ENCODE assay signal across 13 mouse cellular contexts in the genomic region with DNA sequence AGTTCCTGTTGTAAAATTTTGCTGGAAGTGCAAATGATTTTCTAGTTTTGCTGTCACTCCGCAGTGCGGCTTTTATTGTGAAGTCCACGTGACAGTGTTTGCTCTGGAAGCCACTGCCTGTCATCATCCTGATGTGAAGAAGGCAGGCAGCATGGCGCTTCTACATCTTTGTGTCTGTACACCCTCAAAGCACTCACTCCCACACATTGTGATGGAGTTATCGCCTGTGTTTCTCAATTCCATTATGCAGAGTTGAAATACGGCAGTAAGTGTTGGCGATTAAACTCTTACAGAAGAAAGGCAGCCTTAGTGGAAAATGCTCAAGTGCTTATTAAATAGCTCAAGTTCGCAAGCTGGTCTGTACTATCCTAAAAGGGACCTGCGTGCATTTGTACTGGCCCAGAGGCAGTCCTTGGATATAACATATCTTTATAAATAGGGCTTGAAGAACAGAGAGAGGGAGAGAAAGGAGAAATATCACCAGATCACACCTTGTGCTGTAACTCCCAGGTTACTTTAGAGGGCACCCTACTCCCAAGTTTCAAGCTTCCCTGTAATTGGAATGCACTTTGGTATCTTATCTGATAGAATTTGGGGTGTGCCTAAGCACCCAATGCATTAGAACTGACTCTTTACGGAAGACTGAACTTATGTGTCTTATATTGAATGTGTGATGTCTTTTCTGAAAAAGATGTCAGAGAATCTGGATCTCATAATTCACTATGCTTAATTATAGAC.
DNase-seq lines count a peak whose midpoint lies in the region; ATAC-seq and TF ChIP-seq lines count a peak whose summit lies in the region.
"Had no signal": no experiment of that assay in that cellular context is flagged by ENCODE, and none has a peak within 500 bp of the region (broad histone marks: within the 10 kb centered on the region; RNA-seq: fewer than 3 reads in every experiment).

No protein-coding gene starts in this region.

- peaks cover 10% of the 10 kb centered on the region; the same call in 1 of the 2 replicates for H3K36me3 ChIP-seq in hindbrain, embryonic 14.5 days (replicated peaks; ENCODE audit: control insufficient read depth, insufficient read depth)
- H3K36me3 ChIP-seq in hindbrain, embryonic 10.5 days: peaks cover 4% of the 10 kb centered on the region; the same call in 1 of the 2 replicates
- H3K36me3 ChIP-seq in E14TG2a.4 (ENCODE audit: insufficient read depth, low read length): no peaks in the 10 kb centered on the region
- no peaks in the 10 kb centered on the region for H3K36me3 ChIP-seq in liver, embryonic 14.5 days (replicated peaks; ENCODE audit: control insufficient read depth, insufficient read depth, low read depth)

- H3K4me3 ChIP-seq in hindbrain, embryonic 14.5 days (replicated peaks; ENCODE audit: low read length): no peak overlapping the region
- no peak overlapping the region for H3K4me3 ChIP-seq in hindbrain, embryonic 10.5 days
- no peak overlapping the region for H3K4me3 ChIP-seq in E14TG2a.4 (replicated peaks; ENCODE audit: low read length)
- H3K4me3 ChIP-seq in liver, embryonic 14.5 days (ENCODE audit: insufficient read depth in 1 of 2, low read depth in 2 of 2, low read length in 2 of 2): no peak overlapping the region
- no peak overlapping the region for H3K4me3 ChIP-seq in cerebellum, adult 2 months (replicated peaks; ENCODE audit: insufficient read depth, low read depth, low read length)
- H3K4me3 ChIP-seq: erythroblast, embryonic 14.5 days; limb, embryonic 13.5 days; neural tube, embryonic 15.5 days had no signal

- H3K9ac ChIP-seq in hindbrain, embryonic 14.5 days: no peak overlapping the region
- peak overlapping the region; percentile 51; the same call in 1 of the 2 replicates for H3K9ac ChIP-seq in liver, embryonic 14.5 days (replicated peaks)
- H3K9ac ChIP-seq: limb, embryonic 13.5 days; neural tube, embryonic 15.5 days had no signal

- no peaks in the 10 kb centered on the region for H3K27me3 ChIP-seq in hindbrain, embryonic 14.5 days (ENCODE audit: control insufficient read depth, insufficient read depth, low read length)
- H3K27me3 ChIP-seq in hindbrain, embryonic 10.5 days (ENCODE audit: insufficient read depth, poor library complexity, severe bottlenecking): peaks cover 9% of the 10 kb centered on the region; the same call in 1 of the 2 replicates
- no peaks in the 10 kb centered on the region; the same call in 1 of the 2 replicates for H3K27me3 ChIP-seq in E14TG2a.4 (ENCODE audit: insufficient read depth, low read length)
- no peaks in the 10 kb centered on the region; the same call in none of the 2 replicates for H3K27me3 ChIP-seq in liver, embryonic 14.5 days (ENCODE audit: control insufficient read depth, insufficient read depth, low read length)
- no peaks in the 10 kb centered on the region for H3K27me3 ChIP-seq in cerebellum, adult 2 months (ENCODE audit: control insufficient read depth, insufficient read depth, low read length)
- H3K27me3 ChIP-seq: limb, embryonic 13.5 days; neural tube, embryonic 15.5 days had no signal

- TF ChIP-seq POLR2A in cerebellum, adult 2 months (IDR thresholded peaks at IDR 0.05; ENCODE audit: borderline replicate concordance, insufficient read depth, low read length): no peak

- H3K4me2 ChIP-seq in hindbrain, embryonic 14.5 days (replicated peaks): no peak overlapping the region
- H3K4me2 ChIP-seq in liver, embryonic 14.5 days (ENCODE audit: low read depth): peak overlapping the region; percentile 43
- H3K4me2 ChIP-seq: limb, embryonic 13.5 days; neural tube, embryonic 15.5 days had no signal

- DNase-seq in hindbrain, embryonic 14.5 days (ENCODE audit: low spot score): peak; percentile 63
- no peak for DNase-seq in hindbrain, embryonic 10.5 days (ENCODE audit: low spot score)
- peak; percentile 54 for DNase-seq in ZHBTc4 (ENCODE audit: low read depth, low spot score)
- peak; percentile 47 to 75 (median 70) for DNase-seq in liver, embryonic 14.5 days (ENCODE audit: low read depth in 3 of 3, low spot score in 3 of 3)
- DNase-seq in thymus, postnatal 25 days: no peak
- DNase-seq in cerebellum, adult 2 months: no peak
- DNase-seq in thymus, postnatal 0 days (ENCODE audit: low spot score): no peak
- DNase-seq: adrenal gland, postnatal 10 days had no signal

- TF ChIP-seq EP300 in liver, embryonic 14.5 days (IDR thresholded peaks at IDR 0.05; ENCODE audit: low read depth): no peak

- WGBS in hindbrain, embryonic 14.5 days: 87% methylated on average over 10 of the region's 10 CpGs
- WGBS in hindbrain, embryonic 10.5 days: 90% methylated on average over 10 of the region's 10 CpGs
- 75% methylated on average over 10 of the region's 10 CpGs for WGBS in liver, embryonic 14.5 days (ENCODE audit: insufficient replicate concordance)
- WGBS in cerebellum, adult 2 months: 96% methylated on average over 10 of the region's 10 CpGs

- ATAC-seq in hindbrain, embryonic 14.5 days (ENCODE audit: low FRiP score): no peak
- peak; percentile 78 for ATAC-seq in liver, embryonic 14.5 days (ENCODE audit: insufficient read depth)
- ATAC-seq: inflammation-experienced regulatory T-cells, adult 6 months had no signal

- H3K4me1 ChIP-seq in hindbrain, embryonic 14.5 days (replicated peaks; ENCODE audit: control insufficient read depth, insufficient read depth, low read length): peaks cover 17% of the 10 kb centered on the region; the same call in 1 of the 2 replicates
- H3K4me1 ChIP-seq in hindbrain, embryonic 10.5 days (replicated peaks): no peaks in the 10 kb centered on the region
- peaks cover 43% of the 10 kb centered on the region for H3K4me1 ChIP-seq in E14TG2a.4 (replicated peaks; ENCODE audit: low read depth, low read length)
- peaks cover 23 to 25% of the 10 kb centered on the region in 2 experiments for H3K4me1 ChIP-seq in liver, embryonic 14.5 days (replicated peaks; ENCODE audit: control insufficient read depth in 2 of 2, insufficient read depth in 2 of 2, low read length in 1 of 2)
- no peaks in the 10 kb centered on the region; the same call in 1 of the 2 replicates for H3K4me1 ChIP-seq in cerebellum, adult 2 months (ENCODE audit: control insufficient read depth, insufficient read depth, low read length)

- peak; percentile 43 for TF ChIP-seq CTCF in E14TG2a.4 (conservative IDR thresholded peaks at IDR 0.05; ENCODE audit: low read length)
- TF ChIP-seq CTCF in liver, embryonic 14.5 days (IDR thresholded peaks at IDR 0.05; ENCODE audit: low read depth): peak; percentile 72
- no peak for TF ChIP-seq CTCF in cerebellum, adult 2 months (IDR thresholded peaks at IDR 0.05; ENCODE audit: borderline replicate concordance, insufficient read depth, low read depth, low read length)

- H3K27ac ChIP-seq in hindbrain, embryonic 14.5 days: no peak overlapping the region
- no peak overlapping the region for H3K27ac ChIP-seq in hindbrain, embryonic 10.5 days
- H3K27ac ChIP-seq in liver, embryonic 14.5 days: peak overlapping the region; percentile 71
- no peak overlapping the region for H3K27ac ChIP-seq in cerebellum, adult 2 months (ENCODE audit: insufficient read depth, low read length)
- H3K27ac ChIP-seq: limb, embryonic 13.5 days; neural tube, embryonic 15.5 days had no signal

- no peaks in the 10 kb centered on the region for H3K9me3 ChIP-seq in hindbrain, embryonic 14.5 days (ENCODE audit: control insufficient read depth, low read length)
- no peaks in the 10 kb centered on the region for H3K9me3 ChIP-seq in hindbrain, embryonic 10.5 days
- no peaks in the 10 kb centered on the region for H3K9me3 ChIP-seq in E14TG2a.4 (ENCODE audit: low read length)
- no peaks in the 10 kb centered on the region for H3K9me3 ChIP-seq in liver, embryonic 14.5 days (ENCODE audit: control insufficient read depth, low read length)
- H3K9me3 ChIP-seq: limb, embryonic 13.5 days; neural tube, embryonic 15.5 days had no signal

Comparison
In these comparisons a context has a peak if more than half of its experiments do, and no peak if none do; other contexts are left out.
1. DNase-seq: peak in hindbrain, embryonic 14.5 days (single experiment), ZHBTc4 (single experiment) and liver, embryonic 14.5 days (3 of 3); none in hindbrain, embryonic 10.5 days (single experiment), thymus, postnatal 25 days (single experiment), cerebellum, adult 2 months (0 of 2) and thymus, postnatal 0 days (single experiment).